Mouse (Mus musculus) embryonic fibroblast, embryonic 13.5 days (primary cell): ENCODE results near the gene Tmem156.

Experiments
- CTCF ChIP-seq: IDR thresholded peaks from 2 replicates; pipeline ENCODE4 v1.5.1; 2011; ENCODE audit warnings: mild to moderate bottlenecking, control low read depth, low read length, moderate library complexity, borderline replicate concordance; ENCODE audit not compliant: insufficient read depth
- POLR2A ChIP-seq: IDR thresholded peaks from 2 replicates; pipeline ENCODE4 v1.6.1; 2011; ENCODE audit warnings: low read depth, mild to moderate bottlenecking, control low read depth, low read length, moderate library complexity

DNA sequence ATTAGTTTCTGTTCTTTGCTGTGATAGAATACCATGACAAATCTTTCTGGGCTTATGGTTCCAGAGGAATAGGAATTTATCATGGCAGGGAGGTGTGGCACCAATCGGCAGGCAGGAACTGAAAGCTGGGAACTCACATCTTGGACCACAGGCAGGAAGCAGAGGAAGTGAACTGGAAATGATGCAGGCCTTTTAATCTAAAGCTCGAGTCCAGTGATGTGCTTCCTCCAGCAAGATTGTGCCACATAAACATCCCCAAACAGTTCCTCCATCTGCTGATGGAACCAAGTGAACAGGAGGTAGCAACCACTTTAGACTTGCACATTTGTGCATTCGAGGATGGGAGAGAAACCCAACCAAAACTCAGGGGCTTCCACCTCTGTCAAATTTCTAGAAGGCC, 28.0 kb upstream of the Tmem156 start:
- no peak for TF ChIP-seq CTCF
- TF ChIP-seq POLR2A = no peak
